35 mouse cellular contexts compared by ENCODE assay signal in the genomic region with DNA sequence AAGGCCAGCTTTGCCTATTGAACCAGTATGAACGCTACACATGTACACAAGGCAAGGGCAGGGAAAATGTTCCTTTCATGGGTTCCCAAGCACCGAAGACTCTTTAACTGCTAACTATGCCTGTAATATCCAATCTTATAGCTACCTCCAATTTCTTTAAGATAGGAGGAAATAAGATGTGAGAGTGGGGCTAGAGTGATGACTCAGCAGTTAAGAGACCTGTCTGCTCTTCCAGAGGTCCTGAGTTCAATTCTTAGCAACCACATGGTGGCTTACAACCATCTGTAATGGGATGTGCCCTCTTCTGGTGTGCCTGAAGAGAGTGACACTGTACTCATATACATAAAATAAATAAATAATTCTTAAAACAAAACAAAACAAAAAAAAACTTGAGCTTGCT.
"Had no signal": no experiment of that assay in that cellular context is flagged by ENCODE, and none has a peak within 500 bp of the region (broad histone marks: within the 10 kb centered on the region; RNA-seq: fewer than 3 reads in every experiment).

No protein-coding gene starts in this region.

- DNase-seq: heart, postnatal 10 days; heart, postnatal 14 days; heart, postnatal 36 days; heart, postnatal 4 days; kidney, adult 11 months; kidney, adult 18-20 months; kidney, adult 2 months; kidney, adult 8-10 months; kidney, adult 9 months; kidney, postnatal 10 days; kidney, postnatal 14 days; kidney, postnatal 25 days; kidney, postnatal 36 days; kidney, postnatal 4 days; layer of hippocampus, adult 9-11 months; layer of hippocampus, postnatal 36 days had no signal

- ATAC-seq: hindbrain, embryonic 16.5 days; hindbrain, postnatal 0 days; inflammation-experienced regulatory T-cells, adult 6 months; intestine, embryonic 15.5 days; intestine, embryonic 16.5 days; intestine, postnatal 0 days had no signal

- H3K27ac ChIP-seq: heart, embryonic 13.5 days; heart, embryonic 15.5 days; hindbrain, embryonic 10.5 days; hindbrain, embryonic 12.5 days; hindbrain, embryonic 13.5 days; hindbrain, embryonic 14.5 days; hindbrain, embryonic 15.5 days; hindbrain, postnatal 0 days; intestine, embryonic 15.5 days; kidney, embryonic 15.5 days; kidney, postnatal 0 days; layer of hippocampus, adult 2 months; left cerebral cortex, adult 2 months had no signal

- H3K4me1 ChIP-seq: heart, embryonic 12.5 days; heart, embryonic 13.5 days; heart, embryonic 15.5 days; hindbrain, embryonic 10.5 days; hindbrain, embryonic 12.5 days; hindbrain, embryonic 13.5 days; hindbrain, embryonic 15.5 days; intestine, embryonic 15.5 days; kidney, embryonic 15.5 days had no signal

- H3K27me3 ChIP-seq: heart, embryonic 12.5 days; heart, embryonic 13.5 days; heart, embryonic 15.5 days; hindbrain, embryonic 12.5 days; hindbrain, embryonic 13.5 days; hindbrain, embryonic 15.5 days; intestine, embryonic 15.5 days; kidney, embryonic 15.5 days had no signal

- H3K9me3 ChIP-seq: heart, embryonic 12.5 days; heart, embryonic 13.5 days; heart, embryonic 15.5 days; hindbrain, embryonic 10.5 days; hindbrain, embryonic 12.5 days; hindbrain, embryonic 13.5 days; hindbrain, embryonic 15.5 days; intestine, embryonic 15.5 days; kidney, embryonic 15.5 days had no signal

- H3K36me3 ChIP-seq: heart, embryonic 12.5 days; heart, embryonic 13.5 days; heart, embryonic 15.5 days; hindbrain, embryonic 10.5 days; hindbrain, embryonic 12.5 days; hindbrain, embryonic 13.5 days; hindbrain, embryonic 15.5 days; intestine, embryonic 15.5 days; kidney, embryonic 15.5 days had no signal

- H3K4me2 ChIP-seq: heart, embryonic 11.5 days; heart, embryonic 12.5 days; heart, embryonic 13.5 days; heart, embryonic 15.5 days; hindbrain, embryonic 12.5 days; hindbrain, embryonic 13.5 days; hindbrain, embryonic 14.5 days; hindbrain, embryonic 15.5 days; intestine, embryonic 15.5 days; kidney, embryonic 15.5 days had no signal

- H3K4me3 ChIP-seq: heart, embryonic 12.5 days; heart, embryonic 13.5 days; heart, embryonic 15.5 days; hindbrain, embryonic 10.5 days; hindbrain, embryonic 12.5 days; hindbrain, embryonic 13.5 days; hindbrain, embryonic 15.5 days; intestine, embryonic 15.5 days; kidney, embryonic 15.5 days; layer of hippocampus, adult 2 months; left cerebral cortex, adult 2 months had no signal

- H3K9ac ChIP-seq: heart, embryonic 12.5 days; heart, embryonic 13.5 days; heart, embryonic 15.5 days; hindbrain, embryonic 12.5 days; hindbrain, embryonic 13.5 days; hindbrain, embryonic 14.5 days; hindbrain, embryonic 15.5 days; intestine, embryonic 15.5 days; kidney, embryonic 15.5 days had no signal
